Mouse (Mus musculus): ENCODE data around the gene Abcc8. TPM values are rescaled to one million over a fixed set of nuclear protein-coding genes. Genes with fewer than 3 reads are reported as not detected.

Abcc8 gene
- polyA plus RNA-seq (2012; rRNA removed; ENCODE audit: low replicate concordance): 0.78 and 4.6 TPM in 2 replicates

DNA sequence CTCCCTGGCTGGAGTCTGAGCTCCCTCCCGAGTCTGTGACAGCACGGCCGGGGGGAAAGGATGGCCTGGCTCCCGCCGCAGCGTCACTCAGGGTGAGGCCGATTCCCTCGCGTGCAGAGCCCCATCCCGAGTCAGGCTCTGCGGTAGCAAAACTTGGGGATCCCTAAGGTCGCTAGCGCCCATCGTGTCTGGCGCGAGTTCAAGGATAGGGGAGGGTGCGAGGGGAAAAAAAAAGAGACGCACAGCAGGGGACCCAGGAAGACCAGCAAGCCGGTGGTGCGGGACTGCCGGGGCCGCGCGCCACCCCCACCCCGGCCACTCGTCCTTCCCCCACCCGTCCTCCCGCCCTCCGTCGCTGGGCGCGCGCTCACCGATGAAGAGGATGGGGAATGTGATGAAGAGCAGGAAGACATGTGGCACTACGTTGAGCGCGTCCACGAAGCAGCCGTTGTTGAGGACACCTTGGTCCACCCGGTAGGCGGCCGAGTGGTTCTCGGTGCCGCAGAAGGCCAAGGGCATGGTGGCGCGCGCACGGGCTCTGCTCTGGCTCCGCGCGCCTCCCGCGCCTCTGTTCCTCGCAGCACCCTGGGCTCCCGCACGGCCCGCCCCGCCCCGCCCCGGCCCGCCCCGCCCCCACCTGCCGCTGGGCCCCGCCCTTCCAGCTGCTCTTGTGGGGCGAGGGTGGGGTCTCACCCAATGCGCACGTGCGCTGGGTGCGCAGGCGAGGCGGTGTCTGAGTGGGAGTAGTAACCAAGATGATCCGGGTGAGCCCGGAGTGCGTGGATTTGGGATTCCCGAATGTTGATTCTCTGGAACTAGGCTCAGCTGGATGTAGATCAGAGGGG lies at the start of gene Abcc8:
Abcc8 (minus strand) TSS at position 603 of the 845 bp plus-strand sequence.

DNA sequence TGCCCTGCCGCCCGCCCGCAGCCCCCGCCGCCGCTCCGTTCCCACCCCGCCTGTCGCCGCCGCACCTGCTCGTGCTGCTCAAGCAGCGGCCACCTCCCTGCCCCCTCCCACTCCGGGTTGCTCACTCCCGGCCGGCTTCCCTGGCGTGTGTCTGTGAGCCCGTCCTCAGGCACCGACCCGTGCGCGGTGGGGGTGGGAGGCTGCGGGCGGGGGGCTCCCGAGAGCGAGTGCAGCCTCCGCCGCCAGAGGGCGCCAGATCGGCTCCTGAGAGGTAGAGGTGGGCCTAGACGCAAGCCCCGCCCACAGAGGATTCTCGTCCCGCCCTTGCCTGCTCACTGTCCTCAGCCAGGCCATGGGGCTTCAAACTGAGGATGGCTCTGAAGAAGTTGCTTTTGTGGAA lies 79.3 kb downstream of the Abcc8 start, which contains the start of gene Kcnj11:
Kcnj11 (minus strand) TSS at position 202 of the 400 bp plus-strand sequence.

Other genes starting within 250 kb of the Abcc8 start
- gene Abcc6, start 149.7 kb downstream of the Abcc8 start, polyA plus RNA-seq (2012; rRNA removed; ENCODE audit: low replicate concordance): 11.8 and 26.8 TPM in 2 replicates
- gene Nomo1, start 146.3 kb downstream of the Abcc8 start, polyA plus RNA-seq (2012; rRNA removed; ENCODE audit: low replicate concordance): 46.2 and 54.6 TPM in 2 replicates
- 0.77 and 1.3 TPM in 2 replicates for gene Kcnj11, start 79.3 kb downstream of the Abcc8 start, polyA plus RNA-seq (2012; rRNA removed; ENCODE audit: low replicate concordance)
- gene Ush1c, start 58.5 kb upstream of the Abcc8 start, polyA plus RNA-seq (2012; rRNA removed; ENCODE audit: low replicate concordance): 56.5 and 88.5 TPM in 2 replicates
- 0.02 and 0.15 TPM in 2 replicates for gene Otog, start 61.0 kb upstream of the Abcc8 start, polyA plus RNA-seq (2012; rRNA removed; ENCODE audit: low replicate concordance)
- not detected in 2 replicates for gene Myod1, start 196.4 kb upstream of the Abcc8 start, polyA plus RNA-seq (2012; rRNA removed; ENCODE audit: low replicate concordance)
- gene Kcnc1, start 216.5 kb upstream of the Abcc8 start, polyA plus RNA-seq (2012; rRNA removed; ENCODE audit: low replicate concordance): 0.44 and 0.53 TPM in 2 replicates

Data from duodenum, adult 2 months (tissue).